Mouse (Mus musculus) embryonic fibroblast, embryonic 13.5 days (primary cell): ENCODE data around the gene Card11.

Experiments
- CTCF ChIP-seq: IDR thresholded peaks from 2 replicates; pipeline ENCODE4 v1.5.1; 2011; ENCODE audit warnings: mild to moderate bottlenecking, control low read depth, low read length, moderate library complexity, borderline replicate concordance; ENCODE audit not compliant: insufficient read depth
- POLR2A ChIP-seq: IDR thresholded peaks from 2 replicates; pipeline ENCODE4 v1.6.1; 2011; ENCODE audit warnings: low read depth, mild to moderate bottlenecking, control low read depth, low read length, moderate library complexity

GRCm38 (mm10) chr5:141014216-141014615, 13.8 kb upstream of the Card11 start:
- TF ChIP-seq CTCF (no peak), POLR2A (no peak)
